ENCODE assay signal across 7 mouse cellular contexts in genomic region chr4:117872471-117872886, GRCm38 (mm10). TPM values are rescaled to one million over a fixed set of nuclear protein-coding genes. Genes with fewer than 3 reads are reported as not detected.
DNase-seq lines count a peak whose midpoint lies in the region; ATAC-seq and TF ChIP-seq lines count a peak whose summit lies in the region.

TSS of gene Ccdc24 (minus strand) at chr4:117872557.

- peaks cover 22% of the 10 kb centered on the region for H3K4me1 ChIP-seq in embryonic facial prominence, embryonic 15.5 days
- 0 out of 2 replicates have a peak, but pooled peaks cover 5% of the 10 kb centered on the region for H3K4me1 ChIP-seq in kidney, postnatal 0 days (replicated peaks; ENCODE audit: insufficient read depth, low read length)
- H3K4me1 ChIP-seq in midbrain, embryonic 11.5 days (ENCODE audit: control insufficient read depth, insufficient read depth, low read length): peaks cover 8% of the 10 kb centered on the region

- peak; percentile 66 for DNase-seq in ZHBTc4 (ENCODE audit: low read depth, low spot score)
- DNase-seq in kidney, postnatal 0 days (ENCODE audit: low spot score): peak; percentile 48
- peak; percentile 90 for DNase-seq in midbrain, embryonic 11.5 days (ENCODE audit: low spot score, missing footprints)
- no peak for DNase-seq in thymus, postnatal 14 days
- DNase-seq in left cerebral cortex, postnatal 14 days (ENCODE audit: low spot score in 2 of 2): no peak
- no peak for DNase-seq in left cerebral cortex, postnatal 25 days (ENCODE audit: low spot score in 2 of 2)

- no peak within 1 kb of the TSS for H3K9ac ChIP-seq in embryonic facial prominence, embryonic 15.5 days
- peak within 1 kb of the TSS; percentile 6; the same call in 1 of the 2 replicates for H3K9ac ChIP-seq in kidney, postnatal 0 days (ENCODE audit: low read depth, low read length)
- no peak within 1 kb of the TSS for H3K9ac ChIP-seq in midbrain, embryonic 11.5 days (ENCODE audit: low read length)

- TF ChIP-seq CTCF in kidney, postnatal 0 days (IDR thresholded peaks at IDR 0.05; ENCODE audit: low read depth): no peak

- H3K4me2 ChIP-seq in embryonic facial prominence, embryonic 15.5 days (replicated peaks): peak within 1 kb of the TSS; percentile 42
- peak within 1 kb of the TSS; percentile 52 for H3K4me2 ChIP-seq in kidney, postnatal 0 days (ENCODE audit: low read length)
- peak within 1 kb of the TSS; percentile 39 for H3K4me2 ChIP-seq in midbrain, embryonic 11.5 days

- H3K36me3 ChIP-seq in embryonic facial prominence, embryonic 15.5 days: peaks cover 42% of the 10 kb centered on the region
- H3K36me3 ChIP-seq in kidney, postnatal 0 days (ENCODE audit: insufficient read depth, low read length): 0 out of 2 replicates have a peak, but pooled peaks cover 10% of the 10 kb centered on the region
- H3K36me3 ChIP-seq in midbrain, embryonic 11.5 days (ENCODE audit: control insufficient read depth, insufficient read depth, low read length): peaks cover 9% of the 10 kb centered on the region

- no peak; the same call in 1 of the 2 replicates for ATAC-seq in embryonic facial prominence, embryonic 15.5 days (ENCODE audit: insufficient number of reproducible peaks, low FRiP score, low TSS enrichment, low read depth)
- peak; percentile 38 for ATAC-seq in kidney, postnatal 0 days (replicated peaks; ENCODE audit: low FRiP score, low read depth)
- ATAC-seq in midbrain, embryonic 11.5 days (ENCODE audit: low FRiP score): peak; percentile 53

- intact Hi-C loops in left cerebral cortex, postnatal 14 days (cut with DNase I): no loop called here
- intact Hi-C loops in left cerebral cortex, postnatal 25 days (cut with DNase I): no loop called here

- H3K27ac ChIP-seq in embryonic facial prominence, embryonic 15.5 days (replicated peaks): no peak within 1 kb of the TSS
- no peak within 1 kb of the TSS for H3K27ac ChIP-seq in kidney, postnatal 0 days
- no peak within 1 kb of the TSS for H3K27ac ChIP-seq in midbrain, embryonic 11.5 days (ENCODE audit: low read depth, low read length)

- H3K27me3 ChIP-seq in embryonic facial prominence, embryonic 15.5 days: no peaks in the 10 kb centered on the region
- no peaks in the 10 kb centered on the region for H3K27me3 ChIP-seq in kidney, postnatal 0 days (ENCODE audit: insufficient read depth, low read length)
- H3K27me3 ChIP-seq in midbrain, embryonic 11.5 days (ENCODE audit: control insufficient read depth, insufficient read depth, low read length): peaks cover 2% of the 10 kb centered on the region; the same call in 1 of the 2 replicates

- 9% methylated on average over 14 of the region's 14 CpGs for WGBS in embryonic facial prominence, embryonic 15.5 days
- 10% methylated on average over 14 of the region's 14 CpGs for WGBS in kidney, postnatal 0 days
- 4% methylated on average over 14 of the region's 14 CpGs for WGBS in midbrain, embryonic 11.5 days

- peak within 1 kb of the TSS; percentile 17 for H3K4me3 ChIP-seq in embryonic facial prominence, embryonic 15.5 days (replicated peaks)
- peak within 1 kb of the TSS; percentile 9; the same call in 1 of the 2 replicates for H3K4me3 ChIP-seq in kidney, postnatal 0 days (replicated peaks; ENCODE audit: low read depth, low read length)
- H3K4me3 ChIP-seq in midbrain, embryonic 11.5 days (ENCODE audit: low read depth, low read length): peak within 1 kb of the TSS; percentile 10; the same call in 1 of the 2 replicates

- no peaks in the 10 kb centered on the region for H3K9me3 ChIP-seq in embryonic facial prominence, embryonic 15.5 days (replicated peaks)
- no peaks in the 10 kb centered on the region for H3K9me3 ChIP-seq in kidney, postnatal 0 days (replicated peaks; ENCODE audit: low read length)
- no peaks in the 10 kb centered on the region for H3K9me3 ChIP-seq in midbrain, embryonic 11.5 days (ENCODE audit: control insufficient read depth, low read length)

RNA-seq across cellular contexts. Expression of gene Ccdc24, which starts in this region (rescaled TPM):
- polyA plus RNA-seq in embryonic facial prominence, embryonic 15.5 days (2015; fragmentation: Nextera tagmentation; extraction: Ambion mirVana): 1.5 and 3.6 TPM in 2 replicates
- 0.97 and 1.1 TPM in 2 replicates for polyA plus RNA-seq in kidney, postnatal 0 days (2015; fragmentation: Nextera tagmentation; extraction: Ambion mirVana)
- polyA plus RNA-seq in midbrain, embryonic 11.5 days (2014; fragmentation: Nextera tagmentation; extraction: Ambion mirVana): 0.76 and 1.4 TPM in 2 replicates
- total RNA-seq in left cerebral cortex, postnatal 14 days (2021): 1 to 10 TPM; 2.1 to 2.8 TPM
- total RNA-seq in left cerebral cortex, postnatal 25 days (2021): 1 to 10 TPM; 1.3 to 1.4 TPM

Comparison
In these comparisons a context has a peak if more than half of its experiments do, and no peak if none do; other contexts are left out.
1. DNase-seq: peak in ZHBTc4 (single experiment), kidney, postnatal 0 days (single experiment) and midbrain, embryonic 11.5 days (single experiment); none in thymus, postnatal 14 days (single experiment), left cerebral cortex, postnatal 14 days (0 of 2) and left cerebral cortex, postnatal 25 days (0 of 2).
2. Peak in every context shown above with its lines, with median percentiles within 50 percentile points of each other: H3K4me2 ChIP-seq and H3K4me3 ChIP-seq.